12 mouse cellular contexts compared by ENCODE assay signal in the genomic region with DNA sequence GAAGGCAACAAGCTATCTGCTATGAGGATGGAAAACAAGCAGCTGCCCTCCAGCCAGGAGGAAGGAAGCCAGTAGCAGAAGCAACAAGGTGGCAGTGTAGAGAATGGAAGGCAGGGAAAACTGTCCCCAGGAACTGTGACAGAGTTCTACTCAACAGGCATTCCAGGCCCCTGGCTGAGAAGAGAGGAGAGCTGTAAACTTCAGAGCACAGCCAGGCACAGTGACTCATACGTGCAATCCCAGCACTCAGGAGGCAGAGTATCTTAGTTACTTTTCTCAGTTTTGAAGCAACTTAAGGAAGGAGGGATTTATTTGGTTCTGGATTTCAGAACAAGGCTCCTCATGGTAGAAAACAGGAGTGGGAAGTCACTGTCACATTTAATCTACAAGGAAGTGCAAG. TPM values are rescaled to one million over a fixed set of nuclear protein-coding genes. Genes with fewer than 3 reads are reported as not detected.
DNase-seq lines count a peak whose midpoint lies in the region; ATAC-seq and TF ChIP-seq lines count a peak whose summit lies in the region.
"Had no signal": no experiment of that assay in that cellular context is flagged by ENCODE, and none has a peak within 500 bp of the region (broad histone marks: within the 10 kb centered on the region; RNA-seq: fewer than 3 reads in every experiment).

No protein-coding gene starts in this region.

- peak overlapping the region; percentile 50 for H3K9ac ChIP-seq in heart, adult 2 months (ENCODE audit: low read depth, low read length)
- peak overlapping the region; percentile 53 for H3K9ac ChIP-seq in heart, embryonic 16.5 days (ENCODE audit: low read length)
- no peak overlapping the region for H3K9ac ChIP-seq in stomach, embryonic 15.5 days
- no peak overlapping the region for H3K9ac ChIP-seq in hindbrain, embryonic 13.5 days
- H3K9ac ChIP-seq: forebrain, postnatal 0 days had no signal

- 0 out of 2 replicates have a peak overlapping the region, but pooled peaks have one; percentile 4 for H3K4me2 ChIP-seq in heart, embryonic 16.5 days (ENCODE audit: low read depth, low read length)
- H3K4me2 ChIP-seq in stomach, embryonic 15.5 days: no peak overlapping the region
- no peak overlapping the region for H3K4me2 ChIP-seq in hindbrain, embryonic 13.5 days

- ATAC-seq in heart, embryonic 16.5 days (replicated peaks; ENCODE audit: extremely low read depth, insufficient read depth, low FRiP score): no peak
- no peak for ATAC-seq in stomach, embryonic 15.5 days (ENCODE audit: insufficient read depth, low FRiP score, low read depth)
- no peak for ATAC-seq in hindbrain, embryonic 13.5 days (ENCODE audit: low FRiP score)
- ATAC-seq: forebrain, postnatal 0 days; inflammation-experienced regulatory T-cells, adult 6 months had no signal

- peaks cover 31% of the 10 kb centered on the region for H3K4me1 ChIP-seq in heart, adult 2 months (ENCODE audit: control insufficient read depth, insufficient read depth, low read length)
- H3K4me1 ChIP-seq in heart, embryonic 16.5 days (ENCODE audit: control insufficient read depth, insufficient read depth, low read length): peaks cover 67% of the 10 kb centered on the region
- H3K4me1 ChIP-seq in stomach, embryonic 15.5 days: peaks cover 19% of the 10 kb centered on the region
- H3K4me1 ChIP-seq in hindbrain, embryonic 13.5 days (replicated peaks): 0 out of 2 replicates have a peak, but pooled peaks cover 5% of the 10 kb centered on the region

- peaks cover 18% of the 10 kb centered on the region for H3K9me3 ChIP-seq in heart, embryonic 16.5 days (replicated peaks; ENCODE audit: control insufficient read depth, low read length)
- no peaks in the 10 kb centered on the region for H3K9me3 ChIP-seq in stomach, embryonic 15.5 days
- peaks cover 17% of the 10 kb centered on the region; the same call in 1 of the 2 replicates for H3K9me3 ChIP-seq in hindbrain, embryonic 13.5 days

- peaks cover 6% of the 10 kb centered on the region for H3K79me2 ChIP-seq in heart, adult 2 months (replicated peaks; ENCODE audit: control insufficient read depth, insufficient read depth, low read length)

- no peak overlapping the region for H3K4me3 ChIP-seq in heart, adult 2 months
- H3K4me3 ChIP-seq in heart, embryonic 16.5 days (ENCODE audit: low read length): no peak overlapping the region
- no peak overlapping the region for H3K4me3 ChIP-seq in stomach, embryonic 15.5 days (replicated peaks)
- no peak overlapping the region for H3K4me3 ChIP-seq in layer of hippocampus, adult 2 months
- H3K4me3 ChIP-seq in hindbrain, embryonic 13.5 days: no peak overlapping the region
- H3K4me3 ChIP-seq: left cerebral cortex, adult 2 months had no signal

- 0 out of 2 replicates have a peak, but pooled peaks have one; percentile 24 for TF ChIP-seq EP300 in heart, adult 2 months (IDR thresholded peaks at IDR 0.05; ENCODE audit: insufficient read depth, low read depth, low read length)

- 10% methylated on average over 1 of the region's 1 CpGs for WGBS in heart, adult 2 months
- WGBS in heart, embryonic 16.5 days: 9% methylated on average over 1 of the region's 1 CpGs
- 31% methylated on average over 1 of the region's 1 CpGs for WGBS in stomach, embryonic 15.5 days
- WGBS in hindbrain, embryonic 13.5 days: 66% methylated on average over 1 of the region's 1 CpGs

- H3K27me3 ChIP-seq in heart, adult 2 months (ENCODE audit: control insufficient read depth, insufficient read depth, low read length): no peaks in the 10 kb centered on the region
- H3K27me3 ChIP-seq in heart, embryonic 16.5 days (ENCODE audit: control insufficient read depth, insufficient read depth, low read length): no peaks in the 10 kb centered on the region
- H3K27me3 ChIP-seq in stomach, embryonic 15.5 days (replicated peaks): no peaks in the 10 kb centered on the region
- no peaks in the 10 kb centered on the region for H3K27me3 ChIP-seq in hindbrain, embryonic 13.5 days
- H3K27me3 ChIP-seq: CH12.LX had no signal

- peak; percentile 16; the same call in 1 of the 2 replicates for TF ChIP-seq CTCF in heart, adult 2 months (IDR thresholded peaks at IDR 0.05)
- TF ChIP-seq CTCF in layer of hippocampus, adult 2 months (conservative IDR thresholded peaks at IDR 0.05): no peak

- H3K27ac ChIP-seq in heart, adult 2 months: peak overlapping the region; percentile 89
- peak overlapping the region; percentile 83 for H3K27ac ChIP-seq in heart, embryonic 16.5 days (ENCODE audit: low read length)
- peak overlapping the region; percentile 49; the same call in 1 of the 2 replicates for H3K27ac ChIP-seq in stomach, embryonic 15.5 days
- no peak overlapping the region for H3K27ac ChIP-seq in layer of hippocampus, adult 2 months
- H3K27ac ChIP-seq in hindbrain, embryonic 13.5 days: no peak overlapping the region

- intact Hi-C loops in heart, adult 2 months (cut with DNase I): loop anchor here (2.0 kb wide), 1 partner anchor 13 kb away; no protein-coding TSS in a partner anchor
- intact Hi-C loops in heart, postnatal 25 days (cut with DNase I): no loop called here

- DNase-seq in heart, adult 2 months: no peak
- DNase-seq in heart, postnatal 25 days (ENCODE audit: low spot score): no peak
- peak; percentile 57 for DNase-seq in right cerebral cortex, adult 18-20 months
- DNase-seq in right cerebral cortex, postnatal 4 days: no peak
- DNase-seq in layer of hippocampus, adult 2 months (ENCODE audit: low spot score in 2 of 2): no peak
- DNase-seq: forebrain, postnatal 0 days had no signal

- no peak for TF ChIP-seq POLR2A in heart, adult 2 months (IDR thresholded peaks at IDR 0.05; ENCODE audit: insufficient read depth, low read depth, low read length)

- peaks cover 32% of the 10 kb centered on the region for H3K36me3 ChIP-seq in heart, adult 2 months (ENCODE audit: control insufficient read depth, insufficient read depth, low read length)
- H3K36me3 ChIP-seq in heart, embryonic 16.5 days (ENCODE audit: control insufficient read depth, insufficient read depth): peaks cover 31% of the 10 kb centered on the region
- peaks cover 24% of the 10 kb centered on the region for H3K36me3 ChIP-seq in stomach, embryonic 15.5 days
- H3K36me3 ChIP-seq in hindbrain, embryonic 13.5 days: peaks cover 83% of the 10 kb centered on the region

RNA-seq across cellular contexts. Expression of a gene that starts 31.5 kb away (rescaled TPM):
- 100 to 1,000 TPM in 1 of 2 experiments, 10 to 100 TPM in 1; 98.9 to 116 TPM for total RNA-seq in heart, adult 2 months (2021)
- 34.0 and 53.7 TPM in 2 replicates for polyA plus RNA-seq in heart, adult 2 months (2012; rRNA removed)
- total RNA-seq in heart, postnatal 25 days (2021): 100 to 1,000 TPM in 1 of 2 experiments, 10 to 100 TPM in 1; 99.0 to 108 TPM
- 98.0 and 133 TPM in 2 replicates for polyA plus RNA-seq in heart, embryonic 16.5 days (2015; fragmentation: Nextera tagmentation; extraction: Ambion mirVana)
- polyA plus RNA-seq in stomach, embryonic 15.5 days (2015; fragmentation: Nextera tagmentation; extraction: Ambion mirVana): 35.1 and 36.1 TPM in 2 replicates
- total RNA-seq in layer of hippocampus, adult 2 months (2021): 10 to 100 TPM; 27.9 to 30.3 TPM
- polyA plus RNA-seq in hindbrain, embryonic 13.5 days (2015; fragmentation: Nextera tagmentation; extraction: Ambion mirVana): 12.3 and 12.5 TPM in 2 replicates

Comparison
In these comparisons a context has a peak if more than half of its experiments do, and no peak if none do; other contexts are left out.
1. H3K27ac ChIP-seq: peak in heart, adult 2 months (single experiment), heart, embryonic 16.5 days (single experiment) and stomach, embryonic 15.5 days (single experiment); none in layer of hippocampus, adult 2 months (single experiment) and hindbrain, embryonic 13.5 days (single experiment).
2. H3K9ac ChIP-seq: peak in heart, adult 2 months (single experiment) and heart, embryonic 16.5 days (single experiment); none in stomach, embryonic 15.5 days (single experiment) and hindbrain, embryonic 13.5 days (single experiment).